Mouse (Mus musculus): Measurements from ENCODE around the gene Ovca2. TPM values are rescaled to one million over a fixed set of nuclear protein-coding genes. Genes with fewer than 3 reads are reported as not detected.

The Ovca2 gene
- total RNA-seq, 1 experiment, result 14.8 TPM

DNA sequence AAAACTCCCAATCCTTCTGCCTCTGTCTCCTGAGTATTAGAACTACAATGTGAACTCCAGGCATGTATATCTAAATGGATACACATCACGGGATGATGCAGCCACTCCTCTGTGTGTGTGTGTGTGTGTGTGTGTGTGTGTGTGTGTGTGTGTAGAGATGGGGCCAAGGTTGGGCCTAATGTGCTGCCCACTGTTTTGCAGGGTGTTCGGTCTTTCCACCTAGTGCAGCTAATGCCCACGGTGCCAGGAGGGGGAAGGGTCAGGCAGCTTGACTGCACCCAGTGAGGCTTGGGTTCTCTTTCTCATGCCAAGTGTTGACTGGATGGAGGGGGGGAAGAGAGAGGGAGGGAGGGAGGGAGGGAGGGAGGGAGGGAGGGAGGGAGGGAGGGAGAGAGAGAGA lies 34.2 kb upstream of the Ovca2 start:
- in situ Hi-C loops (cut with MboI; ENCODE audit: low sequenced_read_pairs in 2 of 2, unreplicated experiment in 2 of 2), result no loop called here

GRCm38 (mm10) chr11:75212031-75212667 lies 33.5 kb upstream of the Ovca2 start:
- Histone ChIP-seq H3K36me3 (ENCODE audit: control insufficient read depth, insufficient read depth, low read length, poor library complexity, severe bottlenecking) (no peaks in the 10 kb centered on the region), H3K4me3 (ENCODE audit: insufficient read depth in 1 of 2, low read depth in 1 of 2, low read length in 2 of 2, poor library complexity in 1 of 2, severe bottlenecking in 1 of 2) (no peak overlapping the region), H3K4me1 (ENCODE audit: control insufficient read depth in 2 of 2, insufficient read depth in 2 of 2, low read length in 2 of 2, poor library complexity in 1 of 2) (peaks cover 0 to 45% of the 10 kb centered on the region in 2 experiments; a peak in 2 of 4 replicates), H3K27ac (ENCODE audit: insufficient read depth, low read depth, low read length, poor library complexity, severe bottlenecking) (no peak overlapping the region), H3K9me3 (ENCODE audit: control insufficient read depth, insufficient read depth, low read depth, low read length) (no peaks in the 10 kb centered on the region), H3K9ac (ENCODE audit: insufficient read depth, low read depth, low read length, poor library complexity, severe bottlenecking) (no peak overlapping the region)
- no peak for DNase-seq (ENCODE audit: low read depth, low spot score)
- in situ Hi-C loops (cut with MboI; ENCODE audit: low sequenced_read_pairs in 2 of 2, unreplicated experiment in 2 of 2), result no loop called here
- TF ChIP-seq MAFK (IDR thresholded peaks at IDR 0.05; ENCODE audit: insufficient read depth, low read depth, low read length), result no peak
- TF ChIP-seq CHD2 (IDR thresholded peaks at IDR 0.05; ENCODE audit: low read depth, low read length), result no peak
- no peak for TF ChIP-seq HCFC1 (IDR thresholded peaks at IDR 0.05; ENCODE audit: borderline replicate concordance, insufficient read depth, low read length)
- TF ChIP-seq ZNF384 (IDR thresholded peaks at IDR 0.05; ENCODE audit: low read depth, low read length), result no peak
- no peak for TF ChIP-seq ZC3H11A (IDR thresholded peaks at IDR 0.05; ENCODE audit: borderline replicate concordance, low read depth, low read length)

More for the DNA sequence above, 34.2 kb upstream of the Ovca2 start:
- DNase-seq (ENCODE audit: low read depth, low spot score), result no peak
- Histone ChIP-seq H3K27ac (ENCODE audit: insufficient read depth, low read depth, low read length, poor library complexity, severe bottlenecking) (no peak overlapping the region), H3K4me1 (ENCODE audit: control insufficient read depth in 2 of 2, insufficient read depth in 2 of 2, low read length in 2 of 2, poor library complexity in 1 of 2) (peaks cover 0 to 43% of the 10 kb centered on the region in 2 experiments; a peak in 2 of 4 replicates), H3K9me3 (ENCODE audit: control insufficient read depth, insufficient read depth, low read depth, low read length) (no peaks in the 10 kb centered on the region), H3K9ac (ENCODE audit: insufficient read depth, low read depth, low read length, poor library complexity, severe bottlenecking) (no peak overlapping the region), H3K4me3 (ENCODE audit: insufficient read depth in 1 of 2, low read depth in 1 of 2, low read length in 2 of 2, poor library complexity in 1 of 2, severe bottlenecking in 1 of 2) (no peak overlapping the region), H3K36me3 (ENCODE audit: control insufficient read depth, insufficient read depth, low read length, poor library complexity, severe bottlenecking) (no peaks in the 10 kb centered on the region)
- TF ChIP-seq ZC3H11A (IDR thresholded peaks at IDR 0.05; ENCODE audit: borderline replicate concordance, low read depth, low read length), result no peak
- TF ChIP-seq CHD2 (IDR thresholded peaks at IDR 0.05; ENCODE audit: low read depth, low read length), result no peak
- TF ChIP-seq HCFC1 (IDR thresholded peaks at IDR 0.05; ENCODE audit: borderline replicate concordance, insufficient read depth, low read length), result no peak
- no peak for TF ChIP-seq ZNF384 (IDR thresholded peaks at IDR 0.05; ENCODE audit: low read depth, low read length)
- no peak for TF ChIP-seq MAFK (IDR thresholded peaks at IDR 0.05; ENCODE audit: insufficient read depth, low read depth, low read length)

DNA sequence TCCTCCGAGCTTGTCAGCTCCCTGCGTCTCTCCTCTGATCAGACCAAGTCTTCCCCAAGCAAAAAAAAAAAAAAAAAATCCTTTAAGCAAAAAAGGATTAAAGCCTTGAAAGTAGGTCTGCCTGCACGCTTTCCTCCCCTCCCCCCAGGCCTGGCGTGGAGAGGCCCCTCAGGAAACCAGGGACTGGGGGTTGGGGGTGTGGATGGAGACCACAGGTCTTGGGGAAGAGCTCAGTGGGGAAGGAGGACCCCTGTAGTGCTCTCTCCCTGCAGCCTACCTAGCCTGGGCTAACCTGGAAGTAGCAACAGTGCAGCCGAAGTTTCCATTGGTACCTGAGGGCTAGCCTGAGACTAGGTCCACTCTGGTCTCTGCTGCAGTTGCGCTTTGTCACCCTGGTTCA lies 32.1 kb upstream of the Ovca2 start:
- H3K4me1 ChIP-seq (ENCODE audit: control insufficient read depth in 2 of 2, insufficient read depth in 2 of 2, low read length in 2 of 2, poor library complexity in 1 of 2), result peaks cover 0 to 49% of the 10 kb centered on the region in 2 experiments; a peak in 2 of 4 replicates
- in situ Hi-C loops (cut with MboI; ENCODE audit: low sequenced_read_pairs in 2 of 2, unreplicated experiment in 2 of 2), result no loop called here
- H3K9ac ChIP-seq (ENCODE audit: insufficient read depth, low read depth, low read length, poor library complexity, severe bottlenecking), result no peak overlapping the region
- H3K36me3 ChIP-seq (ENCODE audit: control insufficient read depth, insufficient read depth, low read length, poor library complexity, severe bottlenecking), result no peaks in the 10 kb centered on the region
- no peaks in the 10 kb centered on the region for H3K9me3 ChIP-seq (ENCODE audit: control insufficient read depth, insufficient read depth, low read depth, low read length)
- H3K27ac ChIP-seq (ENCODE audit: insufficient read depth, low read depth, low read length, poor library complexity, severe bottlenecking), result no peak overlapping the region
- H3K4me3 ChIP-seq (ENCODE audit: insufficient read depth in 1 of 2, low read depth in 1 of 2, low read length in 2 of 2, poor library complexity in 1 of 2, severe bottlenecking in 1 of 2), result no peak overlapping the region
- no peak for DNase-seq (ENCODE audit: low read depth, low spot score)
- TF ChIP-seq ZNF384 (IDR thresholded peaks at IDR 0.05; ENCODE audit: low read depth, low read length), result no peak
- no peak for TF ChIP-seq CHD2 (IDR thresholded peaks at IDR 0.05; ENCODE audit: low read depth, low read length)
- no peak for TF ChIP-seq HCFC1 (IDR thresholded peaks at IDR 0.05; ENCODE audit: borderline replicate concordance, insufficient read depth, low read length)
- TF ChIP-seq ZC3H11A (IDR thresholded peaks at IDR 0.05; ENCODE audit: borderline replicate concordance, low read depth, low read length), result no peak
- TF ChIP-seq MAFK (IDR thresholded peaks at IDR 0.05; ENCODE audit: insufficient read depth, low read depth, low read length), result no peak

DNA sequence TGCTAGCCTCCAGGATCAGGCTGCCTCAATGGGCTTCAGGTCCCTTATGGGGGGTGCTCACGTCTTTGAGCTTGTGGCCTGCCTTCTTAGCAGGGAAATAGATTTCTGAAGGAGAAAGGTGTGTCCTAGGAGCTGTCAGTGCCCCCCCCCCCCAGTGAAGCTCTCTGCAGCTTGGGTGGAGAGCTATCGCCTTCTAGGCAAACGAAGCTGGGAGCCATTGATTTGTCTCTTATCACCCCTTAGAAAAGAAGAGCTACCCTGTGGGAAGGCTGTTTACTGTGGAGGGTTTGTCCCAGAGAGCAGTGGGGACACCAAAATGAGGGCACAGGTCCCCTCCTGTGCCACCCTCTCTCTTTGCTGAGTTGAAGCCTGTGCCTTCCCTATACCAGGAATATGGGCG lies 31.5 kb upstream of the Ovca2 start:
- TF ChIP-seq MAFK (IDR thresholded peaks at IDR 0.05; ENCODE audit: insufficient read depth, low read depth, low read length) (no peak), CHD2 (IDR thresholded peaks at IDR 0.05; ENCODE audit: low read depth, low read length) (no peak), ZNF384 (IDR thresholded peaks at IDR 0.05; ENCODE audit: low read depth, low read length) (no peak), HCFC1 (IDR thresholded peaks at IDR 0.05; ENCODE audit: borderline replicate concordance, insufficient read depth, low read length) (no peak), ZC3H11A (IDR thresholded peaks at IDR 0.05; ENCODE audit: borderline replicate concordance, low read depth, low read length) (no peak)
- Histone ChIP-seq H3K9me3 (ENCODE audit: control insufficient read depth, insufficient read depth, low read depth, low read length) (no peaks in the 10 kb centered on the region), H3K27ac (ENCODE audit: insufficient read depth, low read depth, low read length, poor library complexity, severe bottlenecking) (no peak overlapping the region), H3K4me1 (ENCODE audit: control insufficient read depth in 2 of 2, insufficient read depth in 2 of 2, low read length in 2 of 2, poor library complexity in 1 of 2) (peaks cover 4 to 47% of the 10 kb centered on the region in 2 experiments; a peak in 3 of 4 replicates), H3K9ac (ENCODE audit: insufficient read depth, low read depth, low read length, poor library complexity, severe bottlenecking) (no peak overlapping the region), H3K4me3 (ENCODE audit: insufficient read depth in 1 of 2, low read depth in 1 of 2, low read length in 2 of 2, poor library complexity in 1 of 2, severe bottlenecking in 1 of 2) (no peak overlapping the region), H3K36me3 (ENCODE audit: control insufficient read depth, insufficient read depth, low read length, poor library complexity, severe bottlenecking) (no peaks in the 10 kb centered on the region)
- in situ Hi-C loops (cut with MboI; ENCODE audit: low sequenced_read_pairs in 2 of 2, unreplicated experiment in 2 of 2), result no loop called here
- no peak for DNase-seq (ENCODE audit: low read depth, low spot score)
